Mouse (Mus musculus): Measurements from ENCODE around the gene Nol3. TPM values are rescaled to one million over a fixed set of nuclear protein-coding genes. Genes with fewer than 3 reads are reported as not detected.
A peak's percentile ranks its signal among the peaks of the same experiment; 100 is the strongest.
"Not testable (repeated sequence)": the region's sequence is repeated elsewhere in the genome, so short reads cannot be mapped to it uniquely, and the experiment has no call there.

Gene Nol3
- 2.8 and 4.0 TPM in 2 replicates for polyA plus RNA-seq (2012; rRNA removed)

GRCm38 (mm10) chr8:105275840-105276239 lies at the start of gene Nol3:
TSS of gene Nol3 (plus strand) at chr8:105276140.
- DNase-seq (ENCODE audit: low spot score), result no peak

GRCm38 (mm10) chr8:105231503-105232320 lies 44.2 kb upstream of the Nol3 start:
- DNase-seq (ENCODE audit: low spot score), result no peak

GRCm38 (mm10) chr8:105232321-105232693 lies 43.6 kb upstream of the Nol3 start:
- DNase-seq (ENCODE audit: low spot score), result not testable (repeated sequence)

GRCm38 (mm10) chr8:105233126-105233935 lies 42.6 kb upstream of the Nol3 start:
- DNase-seq (ENCODE audit: low spot score), result no peak

- DNase-seq (ENCODE audit: low spot score), result no peak
Measured at GRCm38 (mm10) chr8:105235206-105235605, 40.7 kb upstream of the Nol3 start.

DNA sequence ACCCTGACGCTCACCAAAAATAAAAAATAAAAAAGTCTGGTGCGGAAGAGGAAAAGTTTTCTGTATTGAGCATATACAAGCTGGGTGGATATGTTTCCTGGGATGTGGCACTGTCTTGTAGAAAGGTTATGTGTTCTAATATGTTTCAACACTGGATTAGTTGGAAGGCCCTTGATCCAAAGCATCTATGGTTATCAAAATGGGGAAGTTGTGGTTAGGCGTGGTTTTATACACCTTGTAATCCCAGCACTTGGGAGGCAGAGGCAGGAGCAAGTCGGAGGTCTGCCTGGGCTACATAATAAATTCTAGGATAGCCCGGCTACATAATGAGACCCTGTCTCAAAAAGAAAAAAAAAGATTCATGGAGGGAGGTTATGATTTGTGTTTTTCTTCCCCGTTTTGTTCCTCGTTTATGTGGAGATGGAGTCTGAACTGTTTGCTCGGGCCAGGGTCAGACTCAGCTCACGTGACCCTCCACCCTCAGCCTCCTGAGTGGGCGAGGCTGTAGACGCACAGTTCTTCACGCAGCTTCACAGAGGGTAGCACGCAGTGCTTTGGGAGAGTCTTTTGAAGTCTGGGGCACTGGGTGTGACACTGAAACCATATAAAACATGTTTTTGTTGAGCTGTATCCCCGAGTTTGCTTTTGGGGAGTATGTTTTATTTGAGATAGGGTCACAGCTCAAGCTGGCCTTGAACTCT lies 38.3 kb upstream of the Nol3 start:
- DNase-seq (ENCODE audit: low spot score), result no peak

DNA sequence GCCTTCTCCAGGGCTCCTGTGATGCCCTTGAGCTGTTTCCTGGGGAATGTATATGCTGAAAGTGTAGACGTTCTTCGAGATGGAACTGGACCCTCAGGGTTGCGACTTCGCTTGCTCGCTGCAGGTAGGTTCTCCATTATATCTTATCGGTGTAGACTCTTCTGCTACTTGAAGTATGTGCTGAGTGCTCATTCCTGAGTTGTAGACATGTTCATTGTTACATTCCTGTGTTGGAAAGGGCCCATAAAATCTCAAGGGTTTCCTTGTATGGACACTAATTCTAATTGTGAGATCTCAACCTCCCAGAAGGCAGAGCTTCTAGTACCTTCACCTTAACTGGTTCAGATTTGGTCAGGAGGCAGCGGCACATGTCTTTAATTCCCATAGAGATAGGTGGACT lies 34.9 kb upstream of the Nol3 start:
- no peak for DNase-seq (ENCODE audit: low spot score)

GRCm38 (mm10) chr8:105251954-105252353 lies 24.0 kb upstream of the Nol3 start:
- DNase-seq (ENCODE audit: low spot score), result no peak

DNA sequence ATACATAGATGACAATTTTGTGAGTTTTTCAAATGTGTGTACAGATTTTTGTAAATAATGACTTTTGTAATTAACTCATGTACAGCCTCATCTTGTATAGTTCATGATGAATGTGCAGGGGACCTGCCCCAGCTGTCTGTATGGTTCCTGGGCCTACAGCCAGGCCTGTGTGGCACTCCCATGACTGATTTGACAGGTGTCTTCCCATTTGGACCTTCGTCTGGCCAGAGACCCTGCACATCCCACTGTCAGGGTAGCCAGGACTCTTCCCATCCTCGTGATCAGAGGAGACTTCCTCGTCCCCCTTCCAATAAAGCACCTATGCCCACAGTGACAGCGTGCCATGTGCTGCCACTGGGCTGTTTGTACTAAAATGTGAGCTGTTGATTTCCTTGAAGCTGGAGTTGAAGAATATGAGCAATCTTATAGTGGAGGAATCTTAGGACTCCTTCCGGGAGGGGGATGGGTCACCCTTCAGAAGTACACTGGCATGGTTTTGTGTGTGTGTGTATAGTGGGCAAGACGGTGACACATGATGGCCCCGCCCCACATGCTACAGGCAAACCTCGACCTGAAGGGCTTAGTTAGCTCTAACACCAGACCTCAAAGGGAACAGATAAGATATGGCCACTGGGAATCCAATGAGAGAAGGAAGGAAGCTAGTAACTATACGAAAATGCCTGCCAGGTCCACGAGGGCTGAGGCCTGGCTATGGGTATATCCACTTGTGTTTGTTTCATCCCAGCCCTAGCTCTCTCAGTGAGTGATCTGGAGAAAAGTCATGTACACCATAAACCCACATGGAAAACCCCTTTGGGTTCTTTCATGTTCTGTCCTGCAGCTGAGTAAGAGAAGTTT lies 23.0 kb upstream of the Nol3 start:
- DNase-seq (ENCODE audit: low spot score), result no peak

GRCm38 (mm10) chr8:105253766-105254151 lies 22.2 kb upstream of the Nol3 start:
- DNase-seq (ENCODE audit: low spot score), result no peak

DNA sequence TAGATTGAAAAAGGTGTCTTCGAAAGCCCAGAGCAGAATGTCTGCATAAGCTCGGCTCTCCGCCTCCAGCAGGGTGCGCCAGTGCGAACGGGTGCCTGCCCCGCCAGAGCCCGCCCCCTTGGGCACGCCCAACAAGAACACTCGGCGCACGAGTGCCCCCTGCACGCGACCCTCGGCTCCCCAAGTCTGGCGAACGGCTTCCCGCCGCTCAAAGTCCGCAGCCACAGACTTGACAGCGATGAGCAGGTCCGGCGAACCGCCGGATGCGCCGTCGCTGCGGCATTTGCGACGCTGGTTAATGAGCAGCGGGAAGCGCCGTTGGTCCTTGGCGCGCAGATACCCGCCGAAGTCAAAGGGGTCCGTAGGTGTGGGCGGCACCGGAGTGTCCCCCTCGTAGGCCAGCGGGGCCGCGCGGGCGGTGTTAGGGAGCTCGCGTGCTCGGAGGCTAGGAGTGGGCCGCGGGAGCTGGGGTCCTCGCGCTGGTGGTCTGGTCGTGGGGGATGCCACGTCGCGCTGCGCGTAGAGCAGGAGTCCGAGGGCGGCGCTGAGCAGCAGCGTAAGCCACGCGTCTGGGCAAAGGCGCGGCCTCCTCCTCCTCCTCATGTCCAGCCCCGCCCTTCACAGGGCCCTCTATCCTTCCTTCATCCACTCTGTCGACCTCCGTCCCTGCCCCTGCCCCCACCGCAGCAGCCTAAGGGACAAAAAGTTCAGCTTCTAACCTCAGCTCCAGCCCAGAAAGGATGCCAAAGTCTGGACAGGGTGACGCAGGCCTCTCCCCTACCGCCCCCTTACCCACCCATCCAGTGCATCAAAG lies 21.6 kb upstream of the Nol3 start:
- peak; percentile 82 for DNase-seq (ENCODE audit: low spot score)

DNA sequence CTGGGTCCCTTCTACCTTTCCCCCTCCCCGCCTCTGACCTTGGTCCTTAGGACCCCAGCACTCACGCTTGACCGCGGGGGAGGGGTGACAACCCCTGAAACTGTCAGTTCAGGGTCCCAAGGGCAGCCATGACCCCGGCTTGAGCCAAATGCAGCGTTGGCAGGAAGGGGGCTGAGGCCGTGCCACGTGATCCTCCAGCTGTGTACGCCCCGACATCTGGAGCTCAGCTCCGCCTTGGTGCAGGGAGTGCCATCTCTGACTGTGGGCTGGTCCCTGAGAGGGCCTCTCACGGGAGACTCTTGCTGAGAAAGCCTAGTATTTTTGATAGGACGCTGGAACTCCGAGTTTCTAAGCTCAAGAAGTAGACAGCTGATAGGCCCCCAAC lies 21.0 kb upstream of the Nol3 start, which contains the start of gene B3gnt9:
Gene B3gnt9 (minus strand): TSS at position 188 of the 385 bp plus-strand sequence.
- DNase-seq (ENCODE audit: low spot score), result no peak

GRCm38 (mm10) chr8:105257318-105258114 lies 18.4 kb upstream of the Nol3 start:
- DNase-seq (ENCODE audit: low spot score), result no peak

DNA sequence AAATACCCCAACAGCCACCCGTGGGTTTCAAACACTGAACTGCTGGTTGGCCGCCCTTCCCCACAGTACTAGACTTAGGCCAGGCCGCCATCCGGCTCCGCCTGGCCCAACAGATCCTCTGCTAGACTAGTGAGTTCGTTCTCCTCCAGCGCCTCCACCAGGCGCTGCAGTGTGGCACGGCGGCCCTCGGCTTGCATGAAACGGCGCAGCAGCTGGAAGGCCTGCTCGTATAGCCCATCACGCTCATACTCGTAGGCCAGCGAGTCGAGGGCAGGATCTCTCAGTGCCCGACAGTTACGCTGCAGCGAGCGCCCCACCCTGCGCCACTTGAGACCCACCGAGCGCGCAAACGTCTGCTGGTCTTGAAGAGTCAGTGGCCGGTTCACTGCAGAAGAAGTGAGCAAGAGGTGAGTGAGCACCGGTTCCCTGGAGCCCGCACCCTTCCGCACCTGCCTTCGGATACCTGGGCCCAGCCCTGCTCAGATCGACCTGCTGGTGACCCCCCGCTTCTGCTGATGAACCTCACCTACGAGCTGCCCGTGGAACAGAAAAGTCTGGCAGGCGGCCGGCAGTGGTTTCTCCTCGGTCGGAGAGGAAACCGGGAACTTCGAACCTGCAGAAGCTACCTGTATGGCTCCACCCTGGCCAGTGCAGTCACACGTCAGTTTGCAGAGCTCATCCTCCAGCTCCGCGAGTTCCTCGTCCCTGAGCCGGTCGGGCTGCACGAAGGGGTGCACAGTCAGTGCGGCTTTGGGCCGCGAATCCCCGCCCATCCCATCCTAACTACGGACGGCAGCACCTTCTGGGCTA lies 16.8 kb upstream of the Nol3 start:
- DNase-seq (ENCODE audit: low spot score), result no peak

DNA sequence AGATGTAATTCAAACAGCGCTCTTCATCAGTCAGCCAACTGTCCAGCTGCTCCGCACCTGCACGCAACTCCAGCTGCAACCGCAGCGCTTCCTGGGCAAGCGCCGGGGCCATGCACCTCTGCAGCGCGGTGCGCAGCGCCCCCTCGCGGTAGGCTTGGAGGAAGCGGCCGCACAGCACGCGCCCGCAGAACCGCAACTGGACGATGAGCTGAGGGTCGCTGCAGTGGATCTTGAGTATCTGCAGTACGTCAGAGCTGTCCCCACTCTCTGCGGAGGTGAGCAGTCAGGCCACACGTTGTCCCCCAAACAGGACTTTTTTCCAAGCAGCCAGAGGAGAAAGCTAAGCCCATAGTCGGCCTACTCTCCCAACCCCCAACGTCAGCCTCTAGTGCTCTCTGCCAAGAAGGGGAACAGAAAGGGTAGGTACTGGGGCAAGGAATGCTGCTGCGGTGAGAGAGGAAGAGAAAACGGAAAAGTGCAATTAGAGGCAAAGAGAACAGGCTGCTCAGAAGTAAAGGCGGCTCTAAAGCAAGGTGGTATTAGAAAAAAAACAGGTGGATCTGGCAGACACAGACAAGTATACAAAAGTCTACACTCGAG lies 16.1 kb upstream of the Nol3 start:
- no peak for DNase-seq (ENCODE audit: low spot score)

DNA sequence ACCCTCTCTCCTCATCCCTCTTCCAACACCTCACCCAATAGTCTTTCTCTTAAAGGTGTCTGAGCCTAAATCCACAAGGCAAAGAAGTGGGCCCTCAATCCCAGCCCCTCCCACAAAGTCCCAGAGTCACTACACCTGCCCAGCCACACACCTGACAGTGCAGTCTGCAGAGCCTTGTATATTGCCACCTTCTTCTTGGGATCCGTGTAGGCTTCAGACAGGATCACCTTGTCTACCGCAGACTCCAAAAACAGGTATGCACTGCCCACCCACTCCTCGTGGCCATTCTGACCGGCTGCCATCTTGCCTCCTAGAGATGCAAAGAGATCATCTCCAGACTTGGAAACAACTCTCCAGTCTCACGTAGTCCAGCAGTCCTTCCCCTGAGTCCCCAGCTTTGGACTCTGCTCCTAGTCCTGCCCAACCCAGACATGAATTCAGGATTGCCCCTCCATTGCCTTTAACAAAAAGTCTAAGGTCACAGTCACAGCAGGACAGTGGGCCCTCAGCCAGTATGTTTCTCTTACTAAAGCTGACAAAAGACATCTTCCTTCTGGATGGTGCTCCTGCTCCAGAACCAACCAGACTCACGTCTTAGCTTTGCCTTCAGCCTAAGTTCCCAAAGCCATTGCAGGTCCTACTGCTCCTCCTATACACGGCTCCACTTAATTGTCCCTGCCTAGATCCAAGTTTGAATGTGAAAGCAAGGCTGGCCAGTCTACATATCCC lies 15.4 kb upstream of the Nol3 start:
- DNase-seq (ENCODE audit: low spot score), result no peak

DNA sequence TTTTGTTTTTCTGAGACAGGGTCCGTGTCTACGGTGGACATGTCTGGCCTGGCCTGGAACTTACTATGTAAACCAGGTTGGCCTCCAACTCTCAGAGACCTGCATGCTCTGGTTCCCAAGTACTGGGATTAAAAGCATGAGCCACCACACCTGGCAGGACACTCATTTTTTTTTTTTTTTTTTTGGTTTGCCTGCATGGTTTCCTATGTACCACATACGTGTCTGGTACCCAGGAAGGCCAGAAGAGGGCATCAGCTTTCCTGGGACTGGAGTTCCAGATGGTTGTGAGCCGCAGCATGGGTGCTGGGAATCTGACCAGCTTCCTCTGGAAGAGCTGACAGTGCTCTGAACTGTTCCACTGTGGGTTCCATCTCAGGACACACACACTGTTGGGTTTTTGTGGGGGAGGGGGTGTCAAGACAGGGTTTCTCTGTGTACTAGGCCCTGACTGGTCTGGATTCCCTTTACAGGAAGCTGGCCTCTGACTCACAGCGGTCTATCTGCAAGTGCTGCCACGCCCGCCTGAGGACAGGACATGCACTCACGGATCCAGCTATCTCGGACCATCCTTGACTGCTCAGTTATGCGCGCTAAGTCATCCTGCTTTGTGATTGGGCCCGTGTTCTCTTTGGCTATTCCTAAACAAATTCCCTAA lies 14.5 kb upstream of the Nol3 start:
- DNase-seq (ENCODE audit: low spot score), result no peak
